Mouse (Mus musculus) liver, embryonic 14.5 days (tissue): ENCODE measurements at regions not wholly inside any gene's neighbourhood (a gene's known extent, or its start where the extent isn't known, plus 50 kb on each side); places are given as distances from the start of the nearest gene placed in this dataset.

Experiments
- CTCF ChIP-seq: IDR thresholded peaks from 2 replicates; pipeline ENCODE4 v1.5.1; 2016; ENCODE audit warnings: antibody characterized with exemption, low read depth, control low read depth
- EP300 ChIP-seq: IDR thresholded peaks from 2 replicates; pipeline ENCODE4 v1.6.1; 2016; ENCODE audit warnings: antibody characterized with exemption, low read depth

DNA sequence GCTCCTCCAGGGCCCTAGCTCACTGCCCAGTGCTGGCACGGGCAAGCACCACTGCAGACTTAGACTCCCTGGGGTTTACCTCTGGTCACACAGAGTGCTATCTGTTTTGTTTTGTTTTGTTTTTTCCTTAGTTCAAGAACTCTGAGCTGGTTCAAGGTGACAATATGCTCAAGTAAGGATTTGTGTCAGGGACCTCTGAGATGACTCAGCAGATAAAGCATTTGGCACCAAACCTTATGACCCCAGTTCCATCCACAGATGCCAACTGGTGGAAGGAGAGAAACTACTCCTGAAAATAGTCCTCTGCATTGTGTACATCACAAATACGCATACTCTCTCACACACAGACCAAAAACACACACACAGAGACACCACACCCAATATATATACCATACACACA lies 351.0 kb upstream of the Hs6st1 start:
- TF ChIP-seq CTCF (no peak), EP300 (no peak)
